Mouse (Mus musculus) E14TG2a.4 (cell line): ENCODE measurements around the gene Smarcad1.
A peak's percentile ranks its signal among the peaks of the same experiment; 100 is the strongest.

Experiments used
- H3K27me3 ChIP-seq: 2 replicates; pipeline ENCODE4 v1.6.1; 2014; ENCODE audit warnings: low read length, control low read depth; ENCODE audit not compliant: insufficient read depth
- H3K36me3 ChIP-seq: 2 replicates; pipeline ENCODE4 v1.6.1; 2014; ENCODE audit warnings: low read length, control low read depth; ENCODE audit not compliant: insufficient read depth
- H3K4me1 ChIP-seq: replicated peaks from 2 replicates; pipeline ENCODE4 v1.6.1; 2014; ENCODE audit warnings: low read depth, low read length, control low read depth
- H3K4me3 ChIP-seq: replicated peaks from 2 replicates; pipeline ENCODE4 v1.5.1; 2014; ENCODE audit warnings: mild to moderate bottlenecking, low read length
- H3K9me3 ChIP-seq: 2 replicates; pipeline ENCODE4 v1.6.1; 2014; ENCODE audit warnings: low read length, control low read depth
- CTCF ChIP-seq: conservative IDR thresholded peaks from 2 replicates; pipeline ENCODE4 v1.5.1; 2014; ENCODE audit warnings: low read length
- NANOG ChIP-seq: IDR thresholded peaks from 2 replicates; pipeline ENCODE4 v1.6.1; 2014; ENCODE audit warnings: borderline replicate concordance, low read length, mixed read lengths
- POU5F1 ChIP-seq: IDR thresholded peaks from 2 replicates; pipeline ENCODE4 v1.6.1; 2014; ENCODE audit warnings: low read length, borderline replicate concordance

Smarcad1 gene

GRCm38 (mm10) chr6:65137802-65138201, 95.4 kb downstream of the Smarcad1 start:
- Histone ChIP-seq H3K27me3 (no peaks in the 10 kb centered on the region), H3K4me3 (no peak overlapping the region), H3K36me3 (no peaks in the 10 kb centered on the region), H3K9me3 (no peaks in the 10 kb centered on the region), H3K4me1 (no peaks in the 10 kb centered on the region)
- no peak for TF ChIP-seq POU5F1
- TF ChIP-seq NANOG = no peak
- TF ChIP-seq CTCF = no peak

DNA sequence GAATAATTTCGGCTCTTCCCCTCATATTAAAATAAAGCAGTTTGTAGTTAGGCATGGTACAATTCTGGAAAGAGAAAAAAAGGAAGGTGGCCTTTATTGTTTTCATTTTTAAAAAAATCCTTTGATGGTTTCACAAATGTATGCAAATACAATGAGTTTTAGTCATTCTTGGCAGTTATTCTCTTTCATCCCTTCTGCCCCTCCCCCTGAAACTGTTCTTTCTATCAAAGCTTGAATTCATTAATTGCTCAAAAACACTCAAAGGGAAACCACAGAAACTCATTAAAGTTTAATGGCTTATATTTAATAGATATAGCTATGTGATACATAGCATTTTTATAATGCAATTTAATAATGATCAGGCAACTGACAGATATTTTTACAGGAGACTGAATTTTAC, 95.9 kb downstream of the Smarcad1 start:
- H3K27me3 ChIP-seq = no peaks in the 10 kb centered on the region
- H3K4me1 ChIP-seq = no peaks in the 10 kb centered on the region
- no peaks in the 10 kb centered on the region for H3K36me3 ChIP-seq
- TF ChIP-seq POU5F1 (no peak), NANOG (no peak), CTCF (no peak)
- H3K4me3 ChIP-seq = no peak overlapping the region
- no peaks in the 10 kb centered on the region for H3K9me3 ChIP-seq

GRCm38 (mm10) chr6:65140082-65140749, 97.8 kb downstream of the Smarcad1 start:
- Histone ChIP-seq H3K36me3 (no peaks in the 10 kb centered on the region), H3K9me3 (no peaks in the 10 kb centered on the region), H3K27me3 (no peaks in the 10 kb centered on the region), H3K4me1 (no peaks in the 10 kb centered on the region), H3K4me3 (no peak overlapping the region)
- TF ChIP-seq NANOG (no peak), POU5F1 (no peak), CTCF (no peak)

DNA sequence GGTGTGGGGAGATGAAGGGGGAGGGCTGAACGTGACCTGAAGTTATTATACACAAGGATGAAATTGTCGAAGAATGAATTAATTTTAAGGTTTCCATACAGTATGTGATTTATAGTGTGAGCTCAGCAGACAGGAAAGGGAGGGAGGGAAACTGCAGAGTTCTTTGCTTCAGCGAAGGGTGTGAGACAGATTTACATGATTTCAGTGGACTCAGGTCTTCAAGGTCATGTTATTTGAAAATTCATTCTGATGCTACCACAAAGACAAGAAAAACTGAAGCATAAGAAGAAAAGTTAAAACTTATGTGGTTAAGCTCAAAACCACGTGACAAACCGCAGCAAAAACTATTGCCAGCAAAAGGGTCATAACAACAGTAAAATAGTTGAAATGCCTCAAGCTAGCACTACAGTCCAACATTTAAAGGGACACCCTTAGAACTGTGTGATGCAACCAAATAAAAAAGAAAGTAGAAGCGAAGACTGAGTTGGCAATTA, 98.4 kb downstream of the Smarcad1 start:
- no peaks in the 10 kb centered on the region for H3K36me3 ChIP-seq
- H3K9me3 ChIP-seq = no peaks in the 10 kb centered on the region
- H3K4me3 ChIP-seq = no peak overlapping the region
- no peaks in the 10 kb centered on the region for H3K4me1 ChIP-seq
- TF ChIP-seq CTCF (no peak), NANOG (no peak), POU5F1 (no peak)
- no peaks in the 10 kb centered on the region for H3K27me3 ChIP-seq

DNA sequence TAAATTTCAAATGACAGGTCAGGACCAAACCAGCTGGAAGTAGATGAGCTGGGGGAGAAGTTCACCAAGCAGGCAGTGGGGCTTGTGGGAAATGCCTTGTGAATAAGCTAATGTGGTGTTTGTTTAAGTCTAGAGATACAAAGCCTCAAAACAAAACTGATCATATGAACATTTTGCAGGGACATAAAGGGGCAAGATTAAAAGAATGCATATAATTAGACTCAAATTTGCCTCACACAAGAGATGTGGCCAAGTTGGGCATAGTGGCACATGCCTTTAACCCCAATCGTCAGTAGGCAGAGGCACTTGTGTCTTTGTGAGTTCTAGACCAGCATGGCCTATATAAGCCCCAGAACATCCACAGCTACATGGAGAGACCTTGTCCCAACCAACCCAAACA, 99.9 kb downstream of the Smarcad1 start:
- Histone ChIP-seq H3K4me1 (no peaks in the 10 kb centered on the region), H3K4me3 (no peak overlapping the region), H3K27me3 (no peaks in the 10 kb centered on the region), H3K36me3 (no peaks in the 10 kb centered on the region), H3K9me3 (no peaks in the 10 kb centered on the region)
- no peak for TF ChIP-seq CTCF
- no peak for TF ChIP-seq POU5F1
- no peak for TF ChIP-seq NANOG

DNA sequence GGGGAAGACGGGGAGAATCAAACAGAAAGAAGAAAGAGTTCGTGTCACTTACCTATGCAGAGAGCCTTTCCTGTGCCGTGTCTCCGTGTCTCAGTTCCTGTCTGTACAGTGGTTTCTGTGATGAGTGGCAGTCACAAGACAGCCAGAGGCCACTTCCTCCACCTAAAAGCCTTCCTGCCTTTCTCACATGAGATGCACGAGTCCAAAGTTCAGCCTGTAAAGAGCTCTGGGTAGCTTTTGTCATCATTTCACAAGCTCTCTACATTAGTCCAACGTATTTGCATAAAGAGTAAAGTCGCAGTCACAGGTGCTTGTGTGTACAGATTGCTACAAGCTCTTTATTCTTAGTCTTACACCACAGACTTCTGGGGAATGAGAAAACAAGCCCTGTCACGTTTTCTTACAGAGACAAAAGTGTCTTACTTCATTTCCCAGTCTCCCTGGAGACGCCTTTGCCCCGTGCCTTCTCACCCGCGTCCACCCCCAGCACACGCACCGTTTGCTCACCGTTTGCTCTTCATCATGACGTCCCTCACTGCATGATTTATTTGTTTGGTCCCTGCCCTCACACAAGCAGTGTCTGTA, 102.3 kb downstream of the Smarcad1 start, which contains the start of gene Hpgds:
Hpgds (minus strand) TSS at position 288 of the 585 bp plus-strand sequence.
- TF ChIP-seq NANOG = no peak
- TF ChIP-seq CTCF = no peak
- no peak for TF ChIP-seq POU5F1
- H3K36me3 ChIP-seq = no peaks in the 10 kb centered on the region
- no peak within 1 kb of the TSS for H3K4me3 ChIP-seq
- H3K27me3 ChIP-seq = peaks cover 3% of the 10 kb centered on the region; the same call in 1 of the 2 replicates
- no peaks in the 10 kb centered on the region for H3K9me3 ChIP-seq
- no peaks in the 10 kb centered on the region for H3K4me1 ChIP-seq

DNA sequence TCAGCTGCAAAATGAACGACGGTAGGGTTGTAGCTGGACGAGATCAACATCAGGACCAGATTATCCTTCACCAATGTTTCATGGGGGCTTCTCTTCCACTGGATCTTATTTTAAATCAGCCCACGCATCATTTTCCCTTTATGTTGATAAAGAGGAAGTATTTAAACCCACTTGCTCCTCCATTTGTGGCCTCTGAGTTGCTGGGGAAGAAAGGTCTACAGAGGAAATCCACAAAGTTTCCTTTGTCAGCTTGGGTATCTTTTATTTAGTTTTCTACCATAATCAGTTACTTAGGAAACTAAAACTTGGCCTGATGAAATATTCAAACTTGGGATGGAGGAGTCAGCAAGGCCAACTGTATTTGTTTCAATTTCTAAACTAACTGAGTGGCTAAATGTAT, 104.0 kb downstream of the Smarcad1 start:
- H3K36me3 ChIP-seq = no peaks in the 10 kb centered on the region
- no peak overlapping the region for H3K4me3 ChIP-seq
- peaks cover 5% of the 10 kb centered on the region; the same call in 1 of the 2 replicates for H3K27me3 ChIP-seq
- H3K4me1 ChIP-seq = 0 out of 2 replicates have a peak, but pooled peaks cover 8% of the 10 kb centered on the region
- no peak for TF ChIP-seq CTCF
- no peak for TF ChIP-seq NANOG
- TF ChIP-seq POU5F1 = no peak
- no peaks in the 10 kb centered on the region for H3K9me3 ChIP-seq

DNA sequence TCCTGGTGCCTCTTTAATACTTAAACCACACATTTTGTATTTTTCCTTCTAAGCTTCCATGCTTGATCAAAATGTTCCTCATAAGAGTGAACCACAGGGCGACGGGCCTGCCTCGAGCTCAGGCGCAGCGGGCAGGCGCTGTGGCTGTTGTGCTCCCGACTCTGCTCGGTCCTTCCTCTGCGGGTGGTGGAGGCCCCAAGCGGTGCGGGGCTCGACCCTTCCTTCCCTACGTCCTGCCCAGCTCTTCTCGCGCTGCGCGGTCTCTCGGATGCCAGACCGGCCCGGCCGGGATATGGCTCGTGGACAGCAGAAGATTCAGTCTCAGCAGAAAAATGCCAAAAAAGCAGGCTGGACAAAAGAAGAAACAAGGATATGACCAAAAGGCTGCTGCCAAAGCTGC, 108.3 kb downstream of the Smarcad1 start:
- Histone ChIP-seq H3K9me3 (no peaks in the 10 kb centered on the region), H3K27me3 (peaks cover 5% of the 10 kb centered on the region; the same call in 1 of the 2 replicates), H3K36me3 (no peaks in the 10 kb centered on the region), H3K4me1 (0 out of 2 replicates have a peak, but pooled peaks cover 8% of the 10 kb centered on the region), H3K4me3 (peak overlapping the region; percentile 56)
- TF ChIP-seq NANOG = no peak
- TF ChIP-seq CTCF = no peak
- TF ChIP-seq POU5F1 = no peak

- Histone ChIP-seq H3K4me3 (no peak overlapping the region), H3K4me1 (0 out of 2 replicates have a peak, but pooled peaks cover 8% of the 10 kb centered on the region)
- no peak for TF ChIP-seq NANOG
- TF ChIP-seq CTCF = no peak
- TF ChIP-seq POU5F1 = no peak
Measured at GRCm38 (mm10) chr6:65153570-65153969, 111.2 kb downstream of the Smarcad1 start.

More at GRCm38 (mm10) chr6:65153570-65153969, 111.2 kb downstream of the Smarcad1 start:
- Histone ChIP-seq H3K27me3 (peaks cover 5% of the 10 kb centered on the region; the same call in 1 of the 2 replicates), H3K36me3 (no peaks in the 10 kb centered on the region), H3K9me3 (no peaks in the 10 kb centered on the region)
